Mouse (Mus musculus): Measurements from ENCODE around the gene Ranbp1. TPM values are rescaled to one million over a fixed set of nuclear protein-coding genes. Genes with fewer than 3 reads are reported as not detected.

Ranbp1 gene
- polyA plus RNA-seq, 1 experiment, result not detected

- Histone ChIP-seq H3K27ac (ENCODE audit: insufficient read depth, low read depth, low read length) (no peak overlapping the region), H3K4me3 (ENCODE audit: insufficient read depth, low read depth, low read length) (no peak overlapping the region), H3K4me1 (ENCODE audit: control insufficient read depth, insufficient read depth, low read length) (peaks cover 15% of the 10 kb centered on the region)
- TF ChIP-seq CTCF (IDR thresholded peaks at IDR 0.05; ENCODE audit: insufficient read depth, low read depth, low read length) (no peak), POLR2A (IDR thresholded peaks at IDR 0.05; ENCODE audit: insufficient read depth, low read depth, low read length) (no peak)
- 88% methylated on average over 1 of the region's 1 CpGs for WGBS
Measured at GRCm38 (mm10) chr16:18253866-18254265, 5.3 kb upstream of the Ranbp1 start.

- Histone ChIP-seq H3K27ac (ENCODE audit: insufficient read depth, low read depth, low read length) (no peak overlapping the region), H3K4me1 (ENCODE audit: control insufficient read depth, insufficient read depth, low read length) (peaks cover 18% of the 10 kb centered on the region), H3K4me3 (ENCODE audit: insufficient read depth, low read depth, low read length) (no peak overlapping the region)
- WGBS, result 80% methylated on average over 6 of the region's 6 CpGs
- TF ChIP-seq POLR2A (IDR thresholded peaks at IDR 0.05; ENCODE audit: insufficient read depth, low read depth, low read length) (no peak), CTCF (IDR thresholded peaks at IDR 0.05; ENCODE audit: insufficient read depth, low read depth, low read length) (no peak)
Measured at GRCm38 (mm10) chr16:18252736-18253135, 4.2 kb upstream of the Ranbp1 start.

- no peak overlapping the region for H3K27ac ChIP-seq (ENCODE audit: insufficient read depth, low read depth, low read length)
- peaks cover 18% of the 10 kb centered on the region for H3K4me1 ChIP-seq (ENCODE audit: control insufficient read depth, insufficient read depth, low read length)
- H3K4me3 ChIP-seq (ENCODE audit: insufficient read depth, low read depth, low read length), result no peak overlapping the region
- WGBS, result 63% methylated on average over 10 of the region's 10 CpGs
- no peak for TF ChIP-seq CTCF (IDR thresholded peaks at IDR 0.05; ENCODE audit: insufficient read depth, low read depth, low read length)
Measured at GRCm38 (mm10) chr16:18250828-18251790, 2.6 kb upstream of the Ranbp1 start.

- WGBS, result 50% methylated on average over 4 of the region's 4 CpGs
- Histone ChIP-seq H3K27ac (ENCODE audit: insufficient read depth, low read depth, low read length) (no peak overlapping the region), H3K4me1 (ENCODE audit: control insufficient read depth, insufficient read depth, low read length) (peaks cover 18% of the 10 kb centered on the region), H3K4me3 (ENCODE audit: insufficient read depth, low read depth, low read length) (no peak overlapping the region)
- TF ChIP-seq POLR2A (IDR thresholded peaks at IDR 0.05; ENCODE audit: insufficient read depth, low read depth, low read length), result no peak
- no peak for TF ChIP-seq CTCF (IDR thresholded peaks at IDR 0.05; ENCODE audit: insufficient read depth, low read depth, low read length)
Measured at GRCm38 (mm10) chr16:18250231-18250630, 1.7 kb upstream of the Ranbp1 start.

GRCm38 (mm10) chr16:18249364-18249967 lies 934 bp upstream of the Ranbp1 start:
- Histone ChIP-seq H3K27ac (ENCODE audit: insufficient read depth, low read depth, low read length) (no peak overlapping the region; the same call in 1 of the 2 replicates), H3K4me1 (ENCODE audit: control insufficient read depth, insufficient read depth, low read length) (peaks cover 18% of the 10 kb centered on the region), H3K4me3 (ENCODE audit: insufficient read depth, low read depth, low read length) (peak overlapping the region; percentile 77)
- WGBS, result 5% methylated on average over 27 of the region's 27 CpGs
- no peak for TF ChIP-seq CTCF (IDR thresholded peaks at IDR 0.05; ENCODE audit: insufficient read depth, low read depth, low read length)
- no peak for TF ChIP-seq POLR2A (IDR thresholded peaks at IDR 0.05; ENCODE audit: insufficient read depth, low read depth, low read length)

- peaks cover 18% of the 10 kb centered on the region for H3K4me1 ChIP-seq (ENCODE audit: control insufficient read depth, insufficient read depth, low read length)
- under 1% methylated on average over 30 of the region's 33 CpGs for WGBS
- H3K27ac ChIP-seq (ENCODE audit: insufficient read depth, low read depth, low read length), result peak overlapping the region; percentile 58
- H3K4me3 ChIP-seq (ENCODE audit: insufficient read depth, low read depth, low read length), result peak overlapping the region; percentile 77
- no peak for TF ChIP-seq CTCF (IDR thresholded peaks at IDR 0.05; ENCODE audit: insufficient read depth, low read depth, low read length)
- TF ChIP-seq POLR2A (IDR thresholded peaks at IDR 0.05; ENCODE audit: insufficient read depth, low read depth, low read length), result no peak
Measured at GRCm38 (mm10) chr16:18247521-18248399, 772 bp downstream of the Ranbp1 start.

GRCm38 (mm10) chr16:18241581-18241980 lies 7.0 kb downstream of the Ranbp1 start:
- TF ChIP-seq CTCF (IDR thresholded peaks at IDR 0.05; ENCODE audit: insufficient read depth, low read depth, low read length) (no peak), POLR2A (IDR thresholded peaks at IDR 0.05; ENCODE audit: insufficient read depth, low read depth, low read length) (no peak)
- Histone ChIP-seq H3K27ac (ENCODE audit: insufficient read depth, low read depth, low read length) (no peak overlapping the region), H3K4me3 (ENCODE audit: insufficient read depth, low read depth, low read length) (no peak overlapping the region), H3K4me1 (ENCODE audit: control insufficient read depth, insufficient read depth, low read length) (peaks cover under 1% of the 10 kb centered on the region)
- 88% methylated on average over 10 of the region's 10 CpGs for WGBS

GRCm38 (mm10) chr16:18236676-18237501 lies 11.6 kb downstream of the Ranbp1 start:
- WGBS, result 49% methylated on average over 7 of the region's 7 CpGs
- Histone ChIP-seq H3K4me3 (ENCODE audit: insufficient read depth, low read depth, low read length) (no peak overlapping the region), H3K4me1 (ENCODE audit: control insufficient read depth, insufficient read depth, low read length) (peaks cover 15% of the 10 kb centered on the region), H3K27ac (ENCODE audit: insufficient read depth, low read depth, low read length) (peak overlapping the region; percentile 94)
- TF ChIP-seq POLR2A (IDR thresholded peaks at IDR 0.05; ENCODE audit: insufficient read depth, low read depth, low read length) (no peak), CTCF (IDR thresholded peaks at IDR 0.05; ENCODE audit: insufficient read depth, low read depth, low read length) (no peak)
